Mouse (Mus musculus) adrenal gland, adult 2 months (tissue): ENCODE data around the gene Bhlha15. TPM values are rescaled to one million over a fixed set of nuclear protein-coding genes. Genes with fewer than 3 reads are reported as not detected.

Experiments
- DNase-seq: peaks from one replicate; pipeline ENCODE4 v3.0.0; 2021
- polyA plus RNA-seq: library from polyadenylated mRNA; depleted of rRNA; stranded (reverse); fragments of >200 nt; gene quantifications from 2 replicates; pipeline ENCODE4 v1.2.3, GENCODE M21; 2012; rRNA removed
- total RNA-seq, 2 experiments: library from RNA; stranded (reverse); gene quantifications; 2 replicates each; pipeline ENCODE4 v1.2.3; 2021

Gene Bhlha15
- total and polyA plus RNA-seq, 3 experiments: 0.49 to 1.0 (median 0.88) TPM

DNA sequence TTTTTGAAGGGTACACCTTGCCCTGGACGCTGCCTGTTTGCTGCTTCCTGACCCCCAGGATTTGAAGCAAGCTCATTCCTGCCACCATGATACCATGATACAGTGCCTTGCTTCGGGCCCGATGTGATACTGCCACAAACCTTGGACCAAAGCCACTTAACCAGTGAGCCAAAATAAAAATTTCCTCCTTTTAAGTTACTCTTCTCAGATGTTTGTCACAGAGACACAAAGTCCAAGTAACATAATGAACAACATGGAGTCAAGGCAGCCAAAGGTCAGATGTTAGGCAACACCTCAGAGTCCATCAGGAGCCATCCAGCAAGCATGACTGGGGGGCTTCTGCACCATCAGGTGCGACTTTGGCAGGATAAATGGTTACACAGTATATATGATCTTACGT lies 42.4 kb downstream of the Bhlha15 start:
- no peak for DNase-seq

DNA sequence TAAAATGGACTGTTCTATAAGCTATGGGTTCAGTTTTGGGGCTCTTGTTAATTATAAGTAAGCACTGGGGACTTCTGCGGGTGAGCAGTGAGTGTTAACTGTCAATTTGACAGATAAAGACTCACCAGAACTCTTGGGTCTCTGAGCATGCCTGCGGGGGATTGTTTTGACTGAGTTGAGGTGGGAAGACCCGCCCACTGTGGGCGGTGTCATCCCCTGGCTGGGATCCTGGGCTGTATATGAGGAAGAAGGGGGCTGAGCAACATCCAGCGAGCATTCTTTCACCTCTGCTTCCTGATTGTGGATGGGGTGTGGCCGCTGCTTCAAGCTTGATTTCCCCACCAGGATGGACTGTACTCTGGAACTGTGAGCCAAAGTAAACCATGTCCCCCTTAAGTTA lies 44.1 kb downstream of the Bhlha15 start:
- no peak for DNase-seq

DNA sequence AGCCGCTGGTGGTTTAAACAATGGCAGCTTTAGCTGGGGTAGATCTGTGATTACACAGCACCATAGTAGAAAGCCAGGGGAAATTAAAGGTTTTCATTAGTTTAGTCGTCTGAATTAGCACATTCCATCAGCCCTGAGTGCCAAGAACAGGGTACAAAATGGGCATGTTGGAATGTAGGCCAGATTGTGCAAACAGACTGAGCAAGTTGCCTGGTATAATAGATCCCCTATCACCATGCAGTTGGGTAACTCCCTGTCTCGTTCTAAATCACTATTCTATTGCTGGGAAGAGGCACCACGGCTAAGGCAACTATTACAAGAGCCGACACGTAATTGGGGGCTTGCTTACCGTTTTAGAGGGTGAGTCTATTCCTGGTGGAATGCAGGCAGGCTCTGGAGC lies 44.6 kb downstream of the Bhlha15 start:
- DNase-seq: peak; percentile 43

DNA sequence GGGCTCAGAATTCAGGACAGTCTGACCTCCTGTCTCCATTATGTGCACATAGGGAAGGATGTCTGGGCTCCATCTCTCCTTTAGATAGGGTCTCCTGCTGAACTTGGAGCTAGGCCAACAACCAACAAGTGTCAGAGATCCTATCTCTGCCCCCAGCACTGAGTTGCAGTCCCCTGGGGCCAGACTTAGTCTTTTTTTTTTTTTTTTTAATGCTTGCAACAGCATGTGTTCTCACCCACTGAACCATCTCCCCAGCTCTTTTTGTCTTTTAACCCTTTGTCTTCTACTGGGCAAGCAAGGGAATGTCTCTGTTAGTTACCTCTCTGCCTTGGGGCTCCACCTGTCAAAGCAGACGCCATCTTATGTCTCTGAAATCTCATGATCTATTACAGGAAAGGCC lies 48.9 kb downstream of the Bhlha15 start:
- no peak for DNase-seq

Other genes starting within 250 kb of the Bhlha15 start
- 10 to 100 TPM; 51.1 to 57.1 TPM for gene Ccz1, start 175.4 kb upstream of the Bhlha15 start, total RNA-seq
- 3.5 and 6.6 TPM in 2 replicates for gene Ccz1, start 175.4 kb upstream of the Bhlha15 start, polyA plus RNA-seq
- not detected for gene Ocm, start 163.6 kb upstream of the Bhlha15 start, total RNA-seq
- gene Ocm, start 163.6 kb upstream of the Bhlha15 start, polyA plus RNA-seq: not detected in 2 replicates
- 10 to 100 TPM; 32.1 to 36.1 TPM for gene Lmtk2, start 89.8 kb upstream of the Bhlha15 start, total RNA-seq
- 14.4 and 14.6 TPM in 2 replicates for gene Lmtk2, start 89.8 kb upstream of the Bhlha15 start, polyA plus RNA-seq
- gene Tecpr1, start 33.3 kb downstream of the Bhlha15 start, total RNA-seq: 100 to 1,000 TPM in 1 of 2 experiments, 10 to 100 TPM in 1; 77.8 to 125 TPM
- gene Tecpr1, start 33.3 kb downstream of the Bhlha15 start, polyA plus RNA-seq: 130 and 135 TPM in 2 replicates
- gene Bri3, start 54.2 kb downstream of the Bhlha15 start, total RNA-seq: 100 to 1,000 TPM; 127 TPM
- 248 and 377 TPM in 2 replicates for gene Bri3, start 54.2 kb downstream of the Bhlha15 start, polyA plus RNA-seq
- gene Baiap2l1, start 167.8 kb downstream of the Bhlha15 start, total RNA-seq: 1 to 10 TPM; 8.5 to 8.6 TPM
- 5.6 and 6.9 TPM in 2 replicates for gene Baiap2l1, start 167.8 kb downstream of the Bhlha15 start, polyA plus RNA-seq